Mouse (Mus musculus): ENCODE data around the gene Syndig1.

Syndig1 gene

DNA sequence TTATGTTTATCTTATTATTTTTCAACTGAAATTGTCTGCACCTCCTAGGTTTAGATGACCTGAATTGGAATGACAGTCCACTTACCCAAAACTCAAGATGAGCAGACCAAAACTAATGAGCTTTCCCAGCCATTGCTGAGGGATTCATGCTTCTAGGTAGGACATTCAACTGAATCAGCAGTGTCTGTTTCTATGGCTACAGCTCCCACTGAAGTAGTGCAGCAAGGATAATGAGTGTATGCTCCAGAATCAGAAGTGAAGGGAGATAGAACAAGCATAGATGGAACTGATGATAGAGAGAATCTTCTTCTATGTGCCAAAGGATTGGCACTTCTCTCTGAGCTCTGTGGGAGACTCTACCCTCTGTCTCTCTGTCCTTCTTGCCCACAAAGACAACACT is 158.6 kb downstream of the Syndig1 start:
- DNase-seq = no peak

- DNase-seq = no peak
These were observed 162.5 kb downstream of the Syndig1 start for GRCm38 (mm10) chr2:149991506-149991905.

- DNase-seq = no peak
These were observed 163.9 kb downstream of the Syndig1 start for GRCm38 (mm10) chr2:149992921-149993320.

- no peak for DNase-seq
These were observed 167.5 kb downstream of the Syndig1 start for GRCm38 (mm10) chr2:149996382-149996964.

GRCm38 (mm10) chr2:149997657-149998056 is 168.6 kb downstream of the Syndig1 start:
- no peak for DNase-seq

- DNase-seq = no peak
These were observed 169.5 kb downstream of the Syndig1 start for GRCm38 (mm10) chr2:149998373-149999108.

DNA sequence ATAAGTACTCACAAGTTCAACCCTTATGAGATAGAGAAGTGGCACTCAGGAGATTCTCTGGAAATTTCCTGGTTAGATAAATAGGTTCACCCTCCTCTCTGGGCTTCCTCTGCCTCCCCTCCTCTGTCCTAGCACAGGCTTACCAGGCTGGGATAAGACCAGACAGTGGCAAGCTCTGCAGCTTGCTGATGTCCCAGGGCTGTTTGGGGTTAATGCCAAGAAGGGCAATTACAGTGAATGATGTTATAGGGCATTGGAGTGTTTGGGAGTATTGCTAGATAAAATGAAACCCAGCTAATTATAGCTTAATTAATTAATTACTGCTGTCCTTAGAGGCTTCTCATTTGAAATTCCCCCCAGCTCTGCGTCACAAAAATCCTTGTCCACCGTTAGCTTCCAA is 171.6 kb downstream of the Syndig1 start:
- DNase-seq = no peak

- DNase-seq = no peak
These were observed 174.5 kb downstream of the Syndig1 start for GRCm38 (mm10) chr2:150003499-150003898.

DNA sequence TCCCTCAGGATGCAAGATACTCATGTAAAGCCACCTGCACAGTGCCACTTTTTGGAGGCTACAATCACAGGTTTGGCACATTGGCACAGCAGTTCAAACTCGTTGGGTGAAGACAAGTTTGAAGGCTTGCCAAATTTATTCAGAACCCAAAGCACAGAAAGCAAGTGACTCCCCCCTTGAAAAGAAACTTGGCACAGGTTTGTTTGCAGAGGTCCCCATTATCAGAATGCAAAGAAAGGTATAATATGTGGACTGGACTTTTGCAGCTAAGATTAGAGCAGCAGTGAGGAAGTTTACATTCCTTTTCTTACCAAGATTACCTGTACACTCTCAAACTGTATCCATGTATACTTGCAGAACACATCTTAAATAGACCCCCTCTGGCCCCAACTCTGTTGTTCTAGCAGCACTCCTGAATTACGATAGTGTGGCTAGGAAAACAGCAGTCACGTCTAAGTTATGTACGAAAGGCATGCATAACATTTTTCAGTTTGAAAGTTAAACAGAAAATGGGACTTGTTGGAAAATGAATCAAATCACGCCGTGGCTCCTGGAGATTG is 183.9 kb downstream of the Syndig1 start:
- DNase-seq = no peak

- DNase-seq = no peak
These were observed 184.8 kb downstream of the Syndig1 start for GRCm38 (mm10) chr2:150013785-150014184.

- no peak for DNase-seq
These were observed 187.3 kb downstream of the Syndig1 start for GRCm38 (mm10) chr2:150016303-150016702.

DNA sequence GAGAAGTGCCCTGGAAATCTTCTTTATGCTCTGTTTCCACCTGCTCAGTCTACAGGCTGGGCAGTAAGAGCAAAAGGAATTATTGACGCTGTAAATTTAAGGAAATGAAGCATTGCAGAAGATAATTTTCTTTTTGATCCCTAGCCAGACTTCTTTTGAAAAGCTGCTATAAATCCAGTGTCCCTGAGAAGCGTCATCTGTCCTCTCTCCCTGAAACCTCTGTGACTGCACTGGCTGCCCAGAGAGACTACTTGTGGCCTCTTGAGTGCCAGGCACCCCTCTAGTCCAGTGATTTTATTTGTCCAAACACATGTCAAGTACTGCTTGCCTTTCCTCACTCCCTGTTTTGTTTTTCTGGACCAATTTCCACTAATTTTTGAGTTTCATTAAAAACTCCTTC is 191.7 kb downstream of the Syndig1 start:
- no peak for DNase-seq

DNA sequence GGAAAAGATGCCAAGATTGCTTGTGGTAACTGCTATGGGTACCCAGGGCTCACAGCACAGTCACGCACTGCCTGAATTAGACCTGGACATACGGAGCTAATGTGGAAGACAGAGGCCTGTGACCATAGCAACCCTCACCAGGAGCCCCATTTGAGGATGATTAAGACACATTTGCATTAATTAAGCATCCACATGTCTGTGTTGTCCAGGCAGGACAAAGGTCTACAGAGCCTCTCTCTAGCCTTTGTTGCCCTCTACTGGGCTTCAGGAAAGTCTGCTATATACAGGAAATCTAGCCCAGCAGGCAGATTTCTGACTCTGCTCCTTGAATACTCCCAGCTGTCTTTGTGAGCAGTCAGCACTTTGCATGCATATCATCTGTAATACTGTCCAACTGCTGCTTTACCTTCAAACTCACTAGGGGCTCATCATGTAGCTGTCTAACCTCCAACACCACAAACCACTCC is 194.9 kb downstream of the Syndig1 start:
- no peak for DNase-seq

GRCm38 (mm10) chr2:150043531-150043930 is 214.5 kb downstream of the Syndig1 start:
- no peak for DNase-seq
